Mouse (Mus musculus): ENCODE measurements around the gene Olfr147.
"Not testable (repeated sequence)": the region's sequence is repeated elsewhere in the genome, so short reads cannot be mapped to it uniquely, and the experiment has no call there.

The Olfr147 gene

DNA sequence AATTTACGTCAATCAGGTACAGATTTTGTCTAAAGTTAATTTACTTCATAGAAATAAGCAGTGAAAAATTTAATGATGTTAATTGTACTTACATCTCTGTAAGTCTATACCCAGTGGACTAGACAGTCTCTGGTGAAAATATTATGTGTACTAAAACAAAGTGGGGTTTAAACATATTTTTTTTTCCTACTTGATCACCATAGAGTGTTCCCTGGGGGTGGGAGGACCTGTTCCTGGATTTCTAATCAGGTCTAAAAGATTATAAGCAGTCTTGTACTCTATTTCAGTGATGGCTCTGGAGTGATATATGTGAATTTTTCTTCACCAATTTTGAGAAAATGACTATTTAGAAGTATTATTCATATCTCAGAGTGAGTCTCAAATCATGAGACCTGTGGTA lies at the start of gene Olfr147:
Gene Olfr147 (plus strand): TSS at position 301 of the 400 bp plus-strand sequence.
- in situ Hi-C loops (cut with MboI; ENCODE audit: low sequenced_read_pairs) = no loop called here

DNA sequence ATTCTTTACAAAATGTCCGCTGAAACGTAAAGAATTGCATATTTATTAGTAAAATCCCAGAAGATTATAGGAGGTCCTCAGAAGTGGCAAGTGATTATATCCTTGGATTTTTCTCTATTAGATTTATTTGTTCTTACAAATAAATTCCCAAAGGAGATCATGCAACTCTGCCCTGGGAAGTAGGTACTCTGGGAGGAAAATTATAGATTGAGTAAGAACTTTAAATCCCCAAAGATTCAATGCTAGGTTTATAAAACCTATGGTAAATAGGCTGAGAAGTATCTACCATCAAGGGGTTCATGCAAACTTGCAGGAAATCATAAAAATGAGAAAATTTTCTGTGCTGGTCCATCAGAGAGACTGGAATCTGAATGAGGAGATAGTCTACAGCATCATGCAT lies 34.9 kb upstream of the Olfr147 start, which contains the start of gene Olfr250:
Gene Olfr250 (plus strand): TSS at position 301 of the 400 bp plus-strand sequence.
- in situ Hi-C loops (cut with MboI; ENCODE audit: low sequenced_read_pairs) = no loop called here

DNA sequence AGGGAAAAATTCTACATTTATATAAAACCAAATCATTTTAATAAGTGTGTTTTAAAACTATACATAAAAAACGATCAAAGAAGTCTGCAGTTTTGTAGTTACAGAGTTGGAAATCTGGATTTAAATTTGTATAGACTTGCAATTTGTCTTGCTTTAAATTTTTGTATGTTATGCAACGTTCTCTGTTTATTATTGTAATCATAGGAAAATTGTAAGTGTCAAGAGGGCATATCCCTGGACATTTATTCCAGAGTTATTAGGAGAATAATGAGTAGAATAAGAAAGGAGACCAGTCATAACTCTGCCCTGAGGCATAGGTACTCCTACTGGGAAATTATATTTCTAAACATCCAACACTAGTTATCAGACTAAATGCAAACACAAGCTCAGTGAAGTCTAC lies 24.7 kb upstream of the Olfr147 start, which contains the start of gene Olfr251:
Gene Olfr251 (plus strand): TSS at position 301 of the 400 bp plus-strand sequence.
- in situ Hi-C loops (cut with MboI; ENCODE audit: low sequenced_read_pairs) = no loop called here

DNA sequence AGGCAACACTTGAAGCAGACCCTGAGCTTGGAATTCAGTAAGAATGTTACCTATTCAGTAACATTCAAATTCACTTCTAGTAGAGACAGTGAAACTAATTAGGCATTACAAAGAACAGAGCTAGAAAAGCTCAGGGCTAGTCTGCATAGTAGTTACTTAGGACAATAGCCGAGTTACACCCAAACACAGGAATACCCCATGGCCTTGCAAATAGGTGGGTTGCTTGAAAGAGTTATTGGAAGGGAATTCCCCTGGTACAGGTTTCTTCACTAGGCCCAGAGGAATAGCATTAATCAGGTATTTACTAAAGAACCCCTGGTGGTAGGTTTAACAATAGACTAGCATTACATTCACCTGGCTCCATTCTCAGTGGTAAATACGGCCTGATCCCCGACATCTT lies 6.0 kb downstream of the Olfr147 start:
- in situ Hi-C loops (cut with MboI; ENCODE audit: low sequenced_read_pairs) = not testable (repeated sequence)

DNA sequence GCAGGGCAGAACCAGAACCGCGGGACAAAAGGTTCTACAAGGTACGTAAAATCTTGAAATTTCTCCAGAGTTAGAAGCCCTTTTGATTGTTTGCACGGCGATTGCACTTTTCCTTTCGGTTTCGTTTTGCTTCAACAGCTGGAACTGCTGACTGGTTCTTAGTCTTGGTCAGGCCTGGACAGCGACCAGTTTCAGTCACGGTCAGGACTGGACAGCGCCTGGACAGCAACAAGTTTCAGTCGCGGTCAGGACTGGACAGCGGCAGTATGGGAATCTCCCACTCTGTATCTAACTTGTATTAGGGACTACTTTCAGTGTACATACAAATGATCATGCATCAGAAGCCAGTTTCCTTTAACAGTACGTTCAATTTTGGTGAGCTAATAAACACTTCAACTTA lies 12.0 kb downstream of the Olfr147 start:
- in situ Hi-C loops (cut with MboI; ENCODE audit: low sequenced_read_pairs) = not testable (repeated sequence)

DNA sequence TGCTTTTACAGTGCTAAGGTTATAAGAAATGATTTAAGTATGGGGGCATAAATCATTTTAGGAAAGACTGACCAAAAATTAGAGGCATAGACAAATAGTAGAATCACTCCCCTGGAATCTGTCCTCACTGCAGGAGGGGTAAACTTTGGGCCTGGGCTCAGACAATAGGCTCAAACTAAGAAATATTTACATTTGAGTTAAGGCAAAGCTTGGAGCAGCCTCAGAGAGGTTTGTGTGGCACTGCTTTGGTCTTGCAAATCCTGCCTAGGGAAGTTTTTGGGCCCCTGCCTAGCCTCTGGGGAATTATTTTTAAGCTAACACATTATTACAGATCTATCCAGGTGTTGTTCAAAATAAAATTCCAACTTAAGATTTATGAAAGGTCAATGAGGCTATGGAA lies 22.3 kb downstream of the Olfr147 start:
- in situ Hi-C loops (cut with MboI; ENCODE audit: low sequenced_read_pairs) = no loop called here

DNA sequence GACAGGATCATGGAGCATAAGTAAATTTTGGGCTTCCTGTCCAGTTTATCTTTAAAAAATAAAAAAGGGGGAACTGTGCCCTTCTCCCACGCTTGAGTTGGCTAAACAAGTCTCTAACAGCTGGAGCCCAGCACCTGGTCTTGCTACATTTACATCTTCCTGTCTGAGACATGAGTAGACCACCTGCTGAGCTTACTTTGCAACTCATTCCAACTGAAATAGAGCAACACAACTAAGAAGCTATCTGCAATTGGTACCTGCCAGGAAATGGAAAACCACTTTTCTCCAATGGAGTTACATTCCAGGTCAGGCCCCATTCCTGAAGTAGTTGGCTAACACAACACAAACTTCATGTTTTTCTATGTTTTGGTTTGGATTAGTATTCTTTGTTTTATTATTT lies 25.5 kb downstream of the Olfr147 start:
- in situ Hi-C loops (cut with MboI; ENCODE audit: low sequenced_read_pairs) = no loop called here

DNA sequence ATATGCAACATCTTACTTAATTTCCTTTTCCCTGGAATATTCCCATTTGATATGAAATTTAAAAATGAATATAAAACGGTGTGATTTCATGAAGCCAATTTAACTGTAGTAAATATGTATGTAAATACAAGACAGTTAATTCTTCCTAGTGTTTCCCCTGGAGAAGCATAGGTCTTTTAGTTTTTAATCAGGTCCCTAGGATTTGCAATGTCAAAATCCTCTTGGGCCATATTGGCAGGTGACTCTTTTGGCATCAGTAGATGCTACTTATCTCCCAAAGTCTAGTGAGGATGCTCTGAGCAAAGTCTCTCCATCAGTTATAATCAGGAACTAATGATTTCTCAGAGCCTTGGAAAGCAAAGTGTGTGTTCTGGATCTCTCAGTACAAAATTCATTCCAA lies 27.7 kb downstream of the Olfr147 start, which contains the start of gene Olfr901:
Gene Olfr901 (plus strand): TSS at position 301 of the 400 bp plus-strand sequence.
- in situ Hi-C loops (cut with MboI; ENCODE audit: low sequenced_read_pairs) = no loop called here

DNA sequence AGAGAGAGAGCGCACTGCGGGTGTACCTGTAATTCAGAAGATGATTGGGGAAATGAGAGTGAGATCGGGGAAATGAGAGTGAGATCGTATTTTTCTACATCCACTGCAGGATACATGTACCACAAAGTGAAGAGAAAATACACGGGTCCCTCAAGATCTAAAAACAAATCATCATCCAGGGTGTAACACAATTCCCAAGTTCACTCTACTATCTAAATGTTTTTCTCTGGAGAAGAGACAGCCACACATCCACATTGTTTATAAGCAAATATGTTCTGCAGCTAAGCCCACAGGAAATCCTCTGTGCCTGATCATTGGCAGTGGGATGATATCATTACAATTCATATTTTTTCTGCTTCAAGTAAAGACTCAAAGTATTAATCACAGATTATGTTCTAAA lies 45.9 kb downstream of the Olfr147 start, which contains the start of gene Olfr902:
Gene Olfr902 (plus strand): TSS at position 301 of the 400 bp plus-strand sequence.
- in situ Hi-C loops (cut with MboI; ENCODE audit: low sequenced_read_pairs) = no loop called here

Measured in CH12F3 (cell line).